Mouse (Mus musculus) liver, embryonic 12.5 days (tissue): ENCODE measurements around the gene Lman1l. TPM values are rescaled to one million over a fixed set of nuclear protein-coding genes. Genes with fewer than 3 reads are reported as not detected.

Experiments used
- ATAC-seq: fragments of 200-750 bp; cut with Nextera tagmentation; 2 replicates; pipeline ENCODE4 v1.8.0; 2017; ENCODE audit warnings: moderate number of reproducible peaks, mild to moderate bottlenecking, moderate library complexity
- H3K27ac ChIP-seq: fragments of 300-500 bp; sonication (generic); 2 replicates; pipeline ENCODE4 v1.5.1; 2016; ENCODE audit warnings: mild to moderate bottlenecking
- H3K27me3 ChIP-seq: fragments of 300-500 bp; sonication (generic); replicated peaks from 2 replicates; pipeline ENCODE4 v1.6.1; 2016; ENCODE audit warnings: mild to moderate bottlenecking, moderate library complexity
- H3K36me3 ChIP-seq: fragments of 300-500 bp; sonication (generic); 2 replicates; pipeline ENCODE4 v1.6.1; 2016; ENCODE audit warnings: mild to moderate bottlenecking, moderate library complexity
- H3K4me1 ChIP-seq: fragments of 300-500 bp; sonication (generic); 2 replicates; pipeline ENCODE4 v1.6.1; 2016
- H3K4me2 ChIP-seq: fragments of 300-500 bp; sonication (generic); 2 replicates; pipeline ENCODE4 v1.6.1; 2016; ENCODE audit warnings: mild to moderate bottlenecking, moderate library complexity
- H3K4me3 ChIP-seq: fragments of 300-500 bp; sonication (generic); 2 replicates; pipeline ENCODE4 v1.5.1; 2016; ENCODE audit warnings: mild to moderate bottlenecking, moderate library complexity
- H3K9ac ChIP-seq: fragments of 300-500 bp; sonication (generic); 2 replicates; pipeline ENCODE4 v1.6.1; 2016; ENCODE audit warnings: mild to moderate bottlenecking, moderate library complexity
- H3K9me3 ChIP-seq: fragments of 300-500 bp; sonication (generic); replicated peaks from 2 replicates; pipeline ENCODE4 v1.6.1; 2016; ENCODE audit warnings: mild to moderate bottlenecking, moderate library complexity
- WGBS: fragments of 180-500 bp; shearing (Covaris S2); methylation state at CpG from one replicate; pipeline ENCODE4 v1.1.7; 2016; ENCODE audit not compliant: insufficient replicate concordance; 5-methylcytosine and 5-hydroxymethylcytosine counted together
- polyA plus RNA-seq: library from polyadenylated mRNA; unstranded; fragments of >200 nt; fragmentation: Nextera tagmentation; extraction: Ambion mirVana; gene quantifications from 2 replicates; pipeline ENCODE4 v1.2.1, GENCODE M21; 2016

The Lman1l gene
- polyA plus RNA-seq, 1 experiment from 2014 or later = not detected

DNA sequence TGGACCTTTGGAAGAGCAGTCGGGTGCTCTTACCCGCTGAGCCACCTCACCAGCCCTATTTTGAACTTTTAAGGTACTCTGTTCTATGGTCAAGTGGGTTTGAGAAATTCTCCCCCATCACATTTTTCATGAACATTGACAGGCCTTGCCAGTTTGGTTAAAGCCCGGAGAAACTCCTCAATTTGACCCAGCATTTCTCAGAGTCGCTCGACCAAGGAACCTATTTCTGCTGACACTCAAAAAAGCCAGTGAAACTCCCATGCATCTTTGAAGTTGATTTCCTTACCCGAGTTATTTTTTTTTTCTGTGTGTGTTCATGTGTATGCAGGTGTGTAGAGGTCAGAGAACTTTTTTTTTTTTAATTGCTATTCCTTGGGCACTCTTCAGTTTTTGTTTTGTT is 56.0 kb downstream of the Lman1l start:
- no peak for ATAC-seq
- Histone ChIP-seq H3K9me3 (no peaks in the 10 kb centered on the region), H3K9ac (no peak overlapping the region), H3K36me3 (peaks cover 21% of the 10 kb centered on the region), H3K4me1 (peaks cover 51% of the 10 kb centered on the region), H3K4me2 (no peak overlapping the region), H3K27ac (no peak overlapping the region), H3K4me3 (no peak overlapping the region), H3K27me3 (no peaks in the 10 kb centered on the region)
- WGBS = 86% methylated on average over 6 of the region's 6 CpGs

GRCm38 (mm10) chr9:57562896-57563372 is 57.6 kb downstream of the Lman1l start:
- Histone ChIP-seq H3K36me3 (peaks cover 4% of the 10 kb centered on the region), H3K27me3 (peaks cover 4% of the 10 kb centered on the region; the same call in 1 of the 2 replicates), H3K4me2 (peak overlapping the region; percentile 83), H3K9me3 (no peaks in the 10 kb centered on the region), H3K4me3 (no peak overlapping the region), H3K9ac (no peak overlapping the region), H3K4me1 (peaks cover 51% of the 10 kb centered on the region), H3K27ac (peak overlapping the region; percentile 61; the same call in 1 of the 2 replicates)
- no peak for ATAC-seq
- 44% methylated on average over 4 of the region's 4 CpGs for whole genome bisulfite sequencing

GRCm38 (mm10) chr9:57561711-57562099 is 58.9 kb downstream of the Lman1l start:
- WGBS = 69% methylated on average over 13 of the region's 13 CpGs

GRCm38 (mm10) chr9:57560861-57561710 is 59.5 kb downstream of the Lman1l start, which contains the start of gene Scamp2:
Scamp2 (plus strand) TSS chr9:57560943.
- ATAC-seq = peak; percentile 99
- Histone ChIP-seq H3K27me3 (peaks cover 4% of the 10 kb centered on the region; the same call in 1 of the 2 replicates), H3K4me3 (peak within 1 kb of the TSS; percentile 68), H3K36me3 (no peaks in the 10 kb centered on the region), H3K27ac (peak within 1 kb of the TSS; percentile 63), H3K9me3 (no peaks in the 10 kb centered on the region), H3K4me1 (peaks cover 47% of the 10 kb centered on the region), H3K9ac (peak within 1 kb of the TSS; percentile 70), H3K4me2 (peak within 1 kb of the TSS; percentile 83)
- under 1% methylated on average over 37 of the region's 37 CpGs for WGBS

More at GRCm38 (mm10) chr9:57561711-57562099, 58.9 kb downstream of the Lman1l start:
- Histone ChIP-seq H3K4me3 (peak overlapping the region; percentile 68), H3K9me3 (no peaks in the 10 kb centered on the region), H3K27ac (peak overlapping the region; percentile 61), H3K4me1 (peaks cover 48% of the 10 kb centered on the region), H3K36me3 (no peaks in the 10 kb centered on the region), H3K27me3 (peaks cover 4% of the 10 kb centered on the region; the same call in 1 of the 2 replicates), H3K9ac (peak overlapping the region; percentile 70), H3K4me2 (peak overlapping the region; percentile 83)
- ATAC-seq = no peak

- peak overlapping the region; percentile 83 for H3K4me2 ChIP-seq
- H3K36me3 ChIP-seq = no peaks in the 10 kb centered on the region
- WGBS = 25% methylated on average over 7 of the region's 7 CpGs
- H3K27ac ChIP-seq = peak overlapping the region; percentile 63; the same call in 1 of the 2 replicates
- ATAC-seq = no peak
- H3K27me3 ChIP-seq = peaks cover 4% of the 10 kb centered on the region; the same call in 1 of the 2 replicates
- H3K4me3 ChIP-seq = peak overlapping the region; percentile 68
- peak overlapping the region; percentile 70; the same call in 1 of the 2 replicates for H3K9ac ChIP-seq
- peaks cover 40% of the 10 kb centered on the region for H3K4me1 ChIP-seq
- no peaks in the 10 kb centered on the region for H3K9me3 ChIP-seq
Measured at GRCm38 (mm10) chr9:57560263-57560662, 60.3 kb downstream of the Lman1l start.

GRCm38 (mm10) chr9:57559568-57559967 is 61.0 kb downstream of the Lman1l start:
- no peak for ATAC-seq
- peaks cover 4% of the 10 kb centered on the region; the same call in 1 of the 2 replicates for H3K27me3 ChIP-seq
- no peak overlapping the region for H3K4me3 ChIP-seq
- H3K9me3 ChIP-seq = no peaks in the 10 kb centered on the region
- no peaks in the 10 kb centered on the region for H3K36me3 ChIP-seq
- 48% methylated on average over 2 of the region's 2 CpGs for WGBS
- no peak overlapping the region for H3K4me2 ChIP-seq
- no peak overlapping the region for H3K27ac ChIP-seq
- peaks cover 36% of the 10 kb centered on the region for H3K4me1 ChIP-seq
- H3K9ac ChIP-seq = no peak overlapping the region

GRCm38 (mm10) chr9:57558625-57559024 is 61.9 kb downstream of the Lman1l start:
- ATAC-seq = no peak
- Histone ChIP-seq H3K36me3 (no peaks in the 10 kb centered on the region), H3K27ac (no peak overlapping the region), H3K4me3 (no peak overlapping the region), H3K27me3 (peaks cover 4% of the 10 kb centered on the region; the same call in 1 of the 2 replicates), H3K4me1 (peaks cover 32% of the 10 kb centered on the region), H3K4me2 (no peak overlapping the region), H3K9me3 (no peaks in the 10 kb centered on the region), H3K9ac (no peak overlapping the region)
- 65% methylated on average over 4 of the region's 4 CpGs for WGBS

GRCm38 (mm10) chr9:57557215-57557614 is 63.4 kb downstream of the Lman1l start:
- peaks cover 4% of the 10 kb centered on the region; the same call in 1 of the 2 replicates for H3K27me3 ChIP-seq
- H3K27ac ChIP-seq = no peak overlapping the region
- ATAC-seq = no peak
- WGBS = 70% methylated on average over 3 of the region's 3 CpGs
- H3K9me3 ChIP-seq = no peaks in the 10 kb centered on the region
- H3K36me3 ChIP-seq = no peaks in the 10 kb centered on the region
- H3K4me2 ChIP-seq = no peak overlapping the region
- no peak overlapping the region for H3K9ac ChIP-seq
- no peak overlapping the region for H3K4me3 ChIP-seq
- H3K4me1 ChIP-seq = peaks cover 24% of the 10 kb centered on the region

Other genes starting within 250 kb of the Lman1l start
- 13.8 and 15.6 TPM in 2 replicates for gene Ppcdc, start 180.7 kb downstream of the Lman1l start, polyA plus RNA-seq
- gene Scamp5, start 152.7 kb downstream of the Lman1l start, polyA plus RNA-seq = 10.5 and 12.4 TPM in 2 replicates
- gene Rpp25, start 116.7 kb downstream of the Lman1l start, polyA plus RNA-seq = 1.0 and 1.5 TPM in 2 replicates
- 415 and 442 TPM in 2 replicates for gene Cox5a, start 99.5 kb downstream of the Lman1l start, polyA plus RNA-seq
- gene Fam219b, start 83.2 kb downstream of the Lman1l start, polyA plus RNA-seq = 10.5 and 12.0 TPM in 2 replicates
- gene Mpi, start 68.0 kb downstream of the Lman1l start, polyA plus RNA-seq = 17.4 and 17.7 TPM in 2 replicates
- 32.5 and 33.2 TPM in 2 replicates for gene Scamp2, start 59.8 kb downstream of the Lman1l start, polyA plus RNA-seq
- 6.4 and 9.0 TPM in 2 replicates for gene Ulk3, start 31.3 kb downstream of the Lman1l start, polyA plus RNA-seq
- gene Cplx3, start 14.5 kb downstream of the Lman1l start, polyA plus RNA-seq = not detected in 2 replicates
- gene Csk, start 32.9 kb upstream of the Lman1l start, polyA plus RNA-seq = 27.0 and 27.8 TPM in 2 replicates
- gene Cyp1a2, start 62.9 kb upstream of the Lman1l start, polyA plus RNA-seq = not detected in 2 replicates
- 0.16 and 0.19 TPM in 2 replicates for gene Cyp1a1, start 67.2 kb upstream of the Lman1l start, polyA plus RNA-seq
- 21.2 and 22.2 TPM in 2 replicates for gene Edc3, start 87.8 kb upstream of the Lman1l start, polyA plus RNA-seq
- 99.8 and 104 TPM in 2 replicates for gene Clk3, start 145.1 kb upstream of the Lman1l start, polyA plus RNA-seq
- gene Arid3b, start 216.0 kb upstream of the Lman1l start, polyA plus RNA-seq = 15.6 and 16.0 TPM in 2 replicates